Mouse (Mus musculus) hindbrain, postnatal 0 days (tissue): ENCODE measurements around the gene Tecpr1. TPM values are rescaled to one million over a fixed set of nuclear protein-coding genes. Genes with fewer than 3 reads are reported as not detected.

ENCODE experiments used
- ATAC-seq: fragments of 200-750 bp; cut with Nextera tagmentation; 2 replicates; pipeline ENCODE4 v1.8.0; 2017; ENCODE audit warnings: mild to moderate bottlenecking, moderate TSS enrichment, moderate library complexity
- DNase-seq: peaks from one replicate; pipeline ENCODE4 v3.0.0-alpha.2; 2015; ENCODE audit warnings: low spot score
- H3K27ac ChIP-seq: fragments of 300-500 bp; sonication (generic); 2 replicates; pipeline ENCODE4 v1.5.1; 2014; ENCODE audit warnings: mild to moderate bottlenecking
- H3K27me3 ChIP-seq: fragments of 300-500 bp; sonication (generic); 2 replicates; pipeline ENCODE4 v1.6.1; 2014; ENCODE audit warnings: low read length, mixed read lengths; ENCODE audit not compliant: insufficient read depth
- H3K36me3 ChIP-seq: fragments of 300-500 bp; sonication (generic); 2 replicates; pipeline ENCODE4 v1.6.1; 2014; ENCODE audit warnings: low read length, mixed read lengths; ENCODE audit not compliant: insufficient read depth
- H3K4me1 ChIP-seq: fragments of 300-500 bp; sonication (generic); 2 replicates; pipeline ENCODE4 v1.6.1; 2014; ENCODE audit warnings: antibody characterized with exemption, low read length, mixed read lengths; ENCODE audit not compliant: insufficient read depth
- H3K4me2 ChIP-seq: fragments of 300-500 bp; sonication (generic); 2 replicates; pipeline ENCODE4 v1.6.1; 2014; ENCODE audit warnings: low read depth, mild to moderate bottlenecking, low read length, moderate library complexity, mixed read lengths
- H3K4me3 ChIP-seq: fragments of 300-500 bp; sonication (generic); 2 replicates; pipeline ENCODE4 v1.5.1; 2014; ENCODE audit warnings: low read length
- H3K9ac ChIP-seq: fragments of 300-500 bp; sonication (generic); replicated peaks from 2 replicates; pipeline ENCODE4 v1.6.1; 2014; ENCODE audit warnings: mild to moderate bottlenecking, low read length, moderate library complexity, mixed read lengths
- H3K9me3 ChIP-seq: fragments of 300-500 bp; sonication (generic); 2 replicates; pipeline ENCODE4 v1.6.1; 2016; ENCODE audit warnings: low read length, mixed read lengths
- CTCF ChIP-seq: IDR thresholded peaks from 2 replicates; pipeline ENCODE4 v1.5.1; 2016; ENCODE audit warnings: antibody characterized with exemption, control low read depth, low read depth
- WGBS: fragments of 180-500 bp; shearing (Covaris S2); extraction: QIAGEN DNeasy Blood & Tissue Kit; methylation state at CpG from one replicate; pipeline ENCODE4 v1.1.7; 2014; 5-methylcytosine and 5-hydroxymethylcytosine counted together
- polyA plus RNA-seq: library from polyadenylated mRNA; unstranded; fragments of >200 nt; fragmentation: Nextera tagmentation; extraction: Ambion mirVana; gene quantifications from 2 replicates; pipeline ENCODE4 v1.2.1, GENCODE M21; 2015
- total RNA-seq: library from RNA; depleted of rRNA; stranded (reverse); fragments of >200 nt; gene quantifications from 2 replicates; pipeline ENCODE4 v1.2.3, GENCODE M21; 2014

The Tecpr1 gene
- total and polyA plus RNA-seq, 2 experiments from 2014 or later, result 34.1 to 66.2 TPM

- H3K4me1 ChIP-seq, result peaks cover 12% of the 10 kb centered on the region
- peaks cover 9% of the 10 kb centered on the region; the same call in 1 of the 2 replicates for H3K36me3 ChIP-seq
- H3K9me3 ChIP-seq, result no peaks in the 10 kb centered on the region
- H3K9ac ChIP-seq, result no peak overlapping the region
- WGBS, result 90% methylated on average over 5 of the region's 5 CpGs
- ATAC-seq (no peak), DNase-seq (no peak)
- no peak overlapping the region for H3K27ac ChIP-seq
- H3K27me3 ChIP-seq, result no peaks in the 10 kb centered on the region
- no peak overlapping the region for H3K4me3 ChIP-seq
- TF ChIP-seq CTCF, result no peak
- no peak overlapping the region for H3K4me2 ChIP-seq
Observed at GRCm38 (mm10) chr5:144219936-144220335, 3.5 kb downstream of the Tecpr1 start.

- Histone ChIP-seq H3K4me2 (no peak overlapping the region), H3K36me3 (peaks cover 13% of the 10 kb centered on the region; the same call in 1 of the 2 replicates), H3K27me3 (no peaks in the 10 kb centered on the region), H3K9me3 (no peaks in the 10 kb centered on the region), H3K4me1 (peaks cover 12% of the 10 kb centered on the region), H3K27ac (no peak overlapping the region), H3K4me3 (no peak overlapping the region), H3K9ac (no peak overlapping the region)
- 66% methylated on average over 12 of the region's 12 CpGs for WGBS
- ATAC-seq (no peak), DNase-seq (no peak)
- TF ChIP-seq CTCF, result no peak
Observed at GRCm38 (mm10) chr5:144219306-144219705, 4.1 kb downstream of the Tecpr1 start.

- no peak for DNase-seq
- 87% methylated on average over 7 of the region's 7 CpGs for WGBS
- no peak for TF ChIP-seq CTCF
- H3K27ac ChIP-seq, result no peak overlapping the region
- H3K36me3 ChIP-seq, result peaks cover 19% of the 10 kb centered on the region; the same call in 1 of the 2 replicates
- H3K4me2 ChIP-seq, result no peak overlapping the region
- ATAC-seq, result no peak
- peaks cover 12% of the 10 kb centered on the region for H3K4me1 ChIP-seq
- no peaks in the 10 kb centered on the region for H3K9me3 ChIP-seq
- H3K9ac ChIP-seq, result no peak overlapping the region
- H3K4me3 ChIP-seq, result no peak overlapping the region
- no peaks in the 10 kb centered on the region for H3K27me3 ChIP-seq
Observed at GRCm38 (mm10) chr5:144218061-144218460, 5.4 kb downstream of the Tecpr1 start.

GRCm38 (mm10) chr5:144215992-144216391 is 7.4 kb downstream of the Tecpr1 start:
- Histone ChIP-seq H3K4me3 (no peak overlapping the region), H3K4me1 (no peaks in the 10 kb centered on the region), H3K27me3 (no peaks in the 10 kb centered on the region), H3K9ac (no peak overlapping the region), H3K9me3 (no peaks in the 10 kb centered on the region), H3K36me3 (peaks cover 32% of the 10 kb centered on the region), H3K27ac (no peak overlapping the region), H3K4me2 (no peak overlapping the region)
- ATAC-seq, result no peak
- DNase-seq, result no peak
- no peak for TF ChIP-seq CTCF
- 100% methylated on average over 2 of the region's 2 CpGs for WGBS

- peaks cover 47% of the 10 kb centered on the region for H3K36me3 ChIP-seq
- no peak overlapping the region for H3K4me3 ChIP-seq
- DNase-seq (peak; percentile 71), ATAC-seq (peak; percentile 53; the same call in 1 of the 2 replicates)
- no peak overlapping the region for H3K9ac ChIP-seq
- H3K27ac ChIP-seq, result no peak overlapping the region
- H3K4me2 ChIP-seq, result no peak overlapping the region
- 25% methylated on average over 7 of the region's 7 CpGs for WGBS
- no peaks in the 10 kb centered on the region for H3K4me1 ChIP-seq
- no peaks in the 10 kb centered on the region for H3K9me3 ChIP-seq
- peak; percentile 89 for TF ChIP-seq CTCF
- H3K27me3 ChIP-seq, result no peaks in the 10 kb centered on the region
Observed at GRCm38 (mm10) chr5:144214453-144214852, 9.0 kb downstream of the Tecpr1 start.

GRCm38 (mm10) chr5:144207478-144207877 is 15.9 kb downstream of the Tecpr1 start:
- no peak overlapping the region for H3K4me3 ChIP-seq
- no peaks in the 10 kb centered on the region for H3K9me3 ChIP-seq
- TF ChIP-seq CTCF, result peak; percentile 89
- H3K27me3 ChIP-seq, result no peaks in the 10 kb centered on the region
- H3K9ac ChIP-seq, result no peak overlapping the region
- WGBS, result 49% methylated on average over 11 of the region's 11 CpGs
- peak; percentile 41; the same call in 1 of the 2 replicates for ATAC-seq
- no peak overlapping the region for H3K4me2 ChIP-seq
- H3K4me1 ChIP-seq, result no peaks in the 10 kb centered on the region
- peak; percentile 71 for DNase-seq
- H3K36me3 ChIP-seq, result peaks cover 77% of the 10 kb centered on the region
- H3K27ac ChIP-seq, result no peak overlapping the region

GRCm38 (mm10) chr5:144206069-144206468 is 17.3 kb downstream of the Tecpr1 start:
- Histone ChIP-seq H3K9me3 (no peaks in the 10 kb centered on the region), H3K27me3 (no peaks in the 10 kb centered on the region), H3K4me2 (no peak overlapping the region), H3K27ac (no peak overlapping the region), H3K4me1 (no peaks in the 10 kb centered on the region), H3K9ac (no peak overlapping the region), H3K4me3 (no peak overlapping the region), H3K36me3 (peaks cover 69% of the 10 kb centered on the region)
- WGBS, result 91% methylated on average over 15 of the region's 15 CpGs
- TF ChIP-seq CTCF, result no peak
- no peak for ATAC-seq
- no peak for DNase-seq
